Comparison of ENCODE assay signal across 23 mouse cellular contexts in the genomic region with DNA sequence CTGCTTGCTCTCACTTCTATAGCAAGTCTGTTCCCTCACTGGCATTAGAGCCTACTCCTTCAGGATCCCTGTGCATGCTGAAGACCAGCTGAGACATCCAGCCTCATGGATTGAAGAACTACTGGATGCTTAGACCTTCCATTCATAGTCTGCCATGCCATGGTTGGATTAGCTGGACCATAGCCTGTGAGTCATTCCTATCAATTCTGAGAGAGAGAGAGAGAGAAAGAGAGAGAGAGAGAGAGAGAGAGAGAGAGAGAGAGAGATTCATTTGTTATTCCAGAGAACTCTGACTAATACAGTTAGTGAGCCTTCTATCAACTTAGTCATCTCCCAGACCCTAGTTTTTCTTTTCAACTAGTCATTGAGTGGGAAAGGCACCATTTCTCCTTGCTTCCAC.
"Had no signal": no experiment of that assay in that cellular context is flagged by ENCODE, and none has a peak within 500 bp of the region (broad histone marks: within the 10 kb centered on the region; RNA-seq: fewer than 3 reads in every experiment).

No protein-coding gene starts in this region.

- H3K4me1 ChIP-seq: liver, embryonic 13.5 days had no signal

- H3K27me3 ChIP-seq: limb, embryonic 13.5 days; liver, embryonic 13.5 days; neural tube, embryonic 12.5 days; neural tube, embryonic 15.5 days had no signal

- H3K36me3 ChIP-seq: limb, embryonic 13.5 days; liver, embryonic 13.5 days; neural tube, embryonic 12.5 days; neural tube, embryonic 15.5 days had no signal

- DNase-seq: kidney, adult 2 months; kidney, postnatal 25 days; layer of hippocampus, adult 9-11 months; liver; liver, embryonic 13.5 days; lung, adult 2 months; lung, postnatal 14 days; lung, postnatal 4 days; midbrain, embryonic 14.5 days; right cerebral cortex, adult 18-20 months; right cerebral cortex, postnatal 14 days; right cerebral cortex, postnatal 4 days; spleen, adult 18-20 months; thymus, adult 2 months; thymus, postnatal 14 days; thymus, postnatal 4 days had no signal

- H3K27ac ChIP-seq: kidney, postnatal 0 days; layer of hippocampus, adult 2 months; limb, embryonic 13.5 days; liver, embryonic 13.5 days; neural tube, embryonic 12.5 days; neural tube, embryonic 15.5 days; stomach, postnatal 0 days had no signal

- H3K4me3 ChIP-seq: layer of hippocampus, adult 2 months; limb, embryonic 13.5 days; liver, embryonic 13.5 days; neural tube, embryonic 12.5 days; neural tube, embryonic 15.5 days had no signal

- H3K9me3 ChIP-seq: limb, embryonic 13.5 days; liver, embryonic 13.5 days; neural tube, embryonic 12.5 days; neural tube, embryonic 15.5 days had no signal

- H3K4me2 ChIP-seq: limb, embryonic 13.5 days; liver, embryonic 13.5 days; midbrain, embryonic 11.5 days; neural tube, embryonic 12.5 days; neural tube, embryonic 15.5 days had no signal
